Mouse (Mus musculus): ENCODE results near the gene Igsf23. TPM values are rescaled to one million over a fixed set of nuclear protein-coding genes. Genes with fewer than 3 reads are reported as not detected.

Igsf23 gene
- polyA plus RNA-seq, 1 experiment from 2014 or later: not detected

DNA sequence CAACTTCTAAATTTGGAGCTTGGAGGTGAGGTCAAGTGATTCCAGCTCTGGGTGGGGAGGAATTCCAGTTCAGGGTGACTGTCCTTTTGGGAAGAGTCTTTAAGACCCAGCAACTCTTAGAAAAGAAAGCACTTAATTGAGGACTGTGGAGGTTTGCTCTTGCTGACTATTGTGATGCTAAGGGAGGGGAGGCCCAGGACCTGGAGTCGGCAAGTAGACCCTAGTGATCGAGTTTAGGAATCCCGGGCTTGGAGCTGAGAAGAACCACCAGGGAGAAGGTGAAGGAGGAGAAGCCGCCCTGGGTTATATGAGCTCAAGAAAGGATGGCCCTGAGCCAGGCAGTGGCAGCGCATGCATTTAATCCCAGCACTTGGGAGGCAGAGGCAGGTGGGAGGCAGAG lies 22.1 kb downstream of the Igsf23 start:
- H3K4me2 ChIP-seq (ENCODE audit: low read length): no peak overlapping the region

GRCm38 (mm10) chr7:19926849-19927480 lies 23.6 kb downstream of the Igsf23 start:
- Histone ChIP-seq H3K4me2 (ENCODE audit: low read length) (no peak overlapping the region), H3K9ac (ENCODE audit: low read depth, low read length) (no peak overlapping the region), H3K36me3 (ENCODE audit: control insufficient read depth, insufficient read depth, low read length) (no peaks in the 10 kb centered on the region), H3K27ac (ENCODE audit: low read depth, low read length) (no peak overlapping the region), H3K4me3 (ENCODE audit: low read length) (no peak overlapping the region), H3K4me1 (ENCODE audit: control insufficient read depth, insufficient read depth, low read depth, low read length) (no peaks in the 10 kb centered on the region), H3K9me3 (ENCODE audit: control insufficient read depth, low read length) (no peaks in the 10 kb centered on the region), H3K27me3 (replicated peaks; ENCODE audit: control insufficient read depth, insufficient read depth, low read length) (no peaks in the 10 kb centered on the region)
- no peak for ATAC-seq
- 86% methylated on average over 2 of the region's 2 CpGs for WGBS

More for the DNA sequence above, 22.1 kb downstream of the Igsf23 start:
- no peaks in the 10 kb centered on the region for H3K27me3 ChIP-seq (replicated peaks; ENCODE audit: control insufficient read depth, insufficient read depth, low read length)
- no peaks in the 10 kb centered on the region for H3K36me3 ChIP-seq (ENCODE audit: control insufficient read depth, insufficient read depth, low read length)
- no peak overlapping the region for H3K4me3 ChIP-seq (ENCODE audit: low read length)
- WGBS: 63% methylated on average over 5 of the region's 5 CpGs
- no peaks in the 10 kb centered on the region for H3K9me3 ChIP-seq (ENCODE audit: control insufficient read depth, low read length)
- no peak overlapping the region for H3K9ac ChIP-seq (ENCODE audit: low read depth, low read length)
- ATAC-seq: no peak
- H3K27ac ChIP-seq (ENCODE audit: low read depth, low read length): no peak overlapping the region
- H3K4me1 ChIP-seq (ENCODE audit: control insufficient read depth, insufficient read depth, low read depth, low read length): no peaks in the 10 kb centered on the region; the same call in 1 of the 2 replicates

- H3K4me1 ChIP-seq (ENCODE audit: control insufficient read depth, insufficient read depth, low read depth, low read length): no peaks in the 10 kb centered on the region
- H3K36me3 ChIP-seq (ENCODE audit: control insufficient read depth, insufficient read depth, low read length): no peaks in the 10 kb centered on the region
- no peak for ATAC-seq
- H3K9me3 ChIP-seq (ENCODE audit: control insufficient read depth, low read length): no peaks in the 10 kb centered on the region
- no peak overlapping the region for H3K4me2 ChIP-seq (ENCODE audit: low read length)
- H3K27ac ChIP-seq (ENCODE audit: low read depth, low read length): no peak overlapping the region
- H3K9ac ChIP-seq (ENCODE audit: low read depth, low read length): no peak overlapping the region
- WGBS: 52% methylated on average over 1 of the region's 1 CpGs
- no peak overlapping the region for H3K4me3 ChIP-seq (ENCODE audit: low read length)
- H3K27me3 ChIP-seq (replicated peaks; ENCODE audit: control insufficient read depth, insufficient read depth, low read length): no peaks in the 10 kb centered on the region
Observed at GRCm38 (mm10) chr7:19925376-19925775, 25.2 kb downstream of the Igsf23 start.

- WGBS: 14% methylated on average over 12 of the region's 15 CpGs
- Histone ChIP-seq H3K4me1 (ENCODE audit: control insufficient read depth, insufficient read depth, low read depth, low read length) (0 out of 2 replicates have a peak, but pooled peaks cover 6% of the 10 kb centered on the region), H3K4me3 (ENCODE audit: low read length) (no peak overlapping the region), H3K27me3 (replicated peaks; ENCODE audit: control insufficient read depth, insufficient read depth, low read length) (no peaks in the 10 kb centered on the region), H3K4me2 (ENCODE audit: low read length) (peak overlapping the region; percentile 8; the same call in 1 of the 2 replicates), H3K9me3 (ENCODE audit: control insufficient read depth, low read length) (no peaks in the 10 kb centered on the region), H3K9ac (ENCODE audit: low read depth, low read length) (no peak overlapping the region), H3K36me3 (ENCODE audit: control insufficient read depth, insufficient read depth, low read length) (no peaks in the 10 kb centered on the region), H3K27ac (ENCODE audit: low read depth, low read length) (no peak overlapping the region)
- ATAC-seq: no peak
Observed at GRCm38 (mm10) chr7:19923797-19924196, 26.8 kb downstream of the Igsf23 start.

DNA sequence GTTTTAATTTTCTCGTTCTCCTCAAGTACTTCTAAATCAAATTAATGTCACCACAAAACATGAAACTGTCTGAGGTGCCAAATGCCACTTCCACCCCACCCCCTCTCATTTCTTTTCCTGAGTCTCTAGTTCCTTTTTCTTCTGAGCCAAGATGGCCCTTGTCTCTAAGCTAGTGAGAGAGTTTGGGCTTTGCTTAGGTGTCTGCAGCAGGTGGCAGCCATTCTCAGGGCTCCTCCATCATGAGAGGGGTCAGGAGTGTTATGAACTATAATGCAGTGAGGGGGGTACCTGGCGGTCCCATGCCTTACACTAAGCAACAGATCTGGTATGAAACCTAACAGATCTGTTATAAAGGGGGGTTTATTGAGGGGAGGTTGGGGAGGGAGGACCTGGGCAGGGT lies 27.2 kb downstream of the Igsf23 start:
- H3K27ac ChIP-seq (ENCODE audit: low read depth, low read length): no peak overlapping the region
- WGBS: 50% methylated on average over 2 of the region's 2 CpGs
- H3K27me3 ChIP-seq (replicated peaks; ENCODE audit: control insufficient read depth, insufficient read depth, low read length): no peaks in the 10 kb centered on the region
- H3K4me3 ChIP-seq (ENCODE audit: low read length): no peak overlapping the region
- ATAC-seq: no peak
- H3K4me1 ChIP-seq (ENCODE audit: control insufficient read depth, insufficient read depth, low read depth, low read length): 0 out of 2 replicates have a peak, but pooled peaks cover 6% of the 10 kb centered on the region
- H3K9me3 ChIP-seq (ENCODE audit: control insufficient read depth, low read length): no peaks in the 10 kb centered on the region
- no peak overlapping the region for H3K9ac ChIP-seq (ENCODE audit: low read depth, low read length)
- no peaks in the 10 kb centered on the region for H3K36me3 ChIP-seq (ENCODE audit: control insufficient read depth, insufficient read depth, low read length)
- no peak overlapping the region; the same call in 1 of the 2 replicates for H3K4me2 ChIP-seq (ENCODE audit: low read length)

DNA sequence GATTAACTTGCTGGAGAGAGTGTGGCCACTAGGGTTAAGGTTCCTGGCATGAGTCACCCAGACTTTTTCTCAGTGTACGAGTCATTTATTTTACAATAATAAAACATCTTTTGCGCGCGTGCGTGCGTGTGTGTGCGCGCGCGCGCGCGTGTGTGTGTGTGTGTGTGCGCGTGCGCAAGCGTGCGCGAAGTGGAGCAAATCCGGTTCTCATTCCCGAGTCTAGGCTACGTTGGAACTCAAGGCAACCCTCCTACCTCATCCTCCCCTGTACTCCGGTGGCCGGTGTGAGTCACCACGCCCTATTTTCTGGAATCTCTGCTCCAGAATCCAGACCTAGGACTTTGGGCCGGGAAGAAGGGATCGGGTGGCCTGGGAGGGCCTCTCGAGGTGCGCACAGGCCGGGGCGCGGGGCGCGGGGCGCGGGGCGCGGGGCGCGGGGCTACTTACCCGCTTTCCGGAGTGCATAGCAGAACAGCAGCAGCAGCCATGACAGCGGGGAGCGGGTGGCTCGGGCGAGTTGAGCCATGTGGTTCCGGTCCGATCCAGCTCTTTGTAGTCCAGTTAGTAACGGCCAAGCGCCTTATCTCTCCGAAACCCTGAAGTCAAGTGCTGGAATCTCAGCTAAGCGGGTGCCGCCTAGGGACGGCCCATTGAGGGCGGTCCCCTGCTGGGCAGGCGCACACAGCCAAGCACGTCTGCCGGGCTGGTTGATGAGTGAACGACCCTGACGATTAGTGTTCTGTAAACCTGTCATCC lies 29.9 kb downstream of the Igsf23 start, which contains the start of gene Pvr:
Pvr (minus strand) TSS at position 655 of the 756 bp plus-strand sequence.
- 0% methylated on average over 56 of the region's 60 CpGs for WGBS
- H3K4me2 ChIP-seq (ENCODE audit: low read length): peak within 1 kb of the TSS; percentile 76
- peak; percentile 89 for ATAC-seq
- H3K9me3 ChIP-seq (ENCODE audit: control insufficient read depth, low read length): no peaks in the 10 kb centered on the region
- H3K4me3 ChIP-seq (ENCODE audit: low read length): peak within 1 kb of the TSS; percentile 76
- 0 out of 2 replicates have a peak, but pooled peaks cover 6% of the 10 kb centered on the region for H3K4me1 ChIP-seq (ENCODE audit: control insufficient read depth, insufficient read depth, low read depth, low read length)
- H3K36me3 ChIP-seq (ENCODE audit: control insufficient read depth, insufficient read depth, low read length): peaks cover 14% of the 10 kb centered on the region
- peak within 1 kb of the TSS; percentile 91 for H3K27ac ChIP-seq (ENCODE audit: low read depth, low read length)
- no peaks in the 10 kb centered on the region for H3K27me3 ChIP-seq (replicated peaks; ENCODE audit: control insufficient read depth, insufficient read depth, low read length)
- peak within 1 kb of the TSS; percentile 80 for H3K9ac ChIP-seq (ENCODE audit: low read depth, low read length)

DNA sequence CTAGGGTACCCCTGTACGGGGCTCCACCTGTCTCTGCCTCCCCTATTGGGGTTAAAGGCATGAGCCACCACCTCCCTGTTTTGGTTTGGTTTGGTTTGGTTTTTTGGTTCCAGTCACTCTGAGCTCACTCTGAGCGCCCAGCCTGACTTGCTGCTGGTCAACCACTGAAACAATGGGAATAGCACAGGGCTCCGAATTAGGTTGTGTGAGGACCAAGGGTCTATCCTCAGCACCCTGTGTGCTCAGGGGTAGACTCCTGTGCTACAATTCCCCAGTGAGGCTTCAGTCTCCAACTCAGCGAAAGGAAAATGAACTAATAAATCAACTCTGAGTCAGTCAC lies 30.4 kb downstream of the Igsf23 start:
- peaks cover 14% of the 10 kb centered on the region for H3K36me3 ChIP-seq (ENCODE audit: control insufficient read depth, insufficient read depth, low read length)
- peak overlapping the region; percentile 80 for H3K9ac ChIP-seq (ENCODE audit: low read depth, low read length)
- H3K27me3 ChIP-seq (replicated peaks; ENCODE audit: control insufficient read depth, insufficient read depth, low read length): no peaks in the 10 kb centered on the region
- no peaks in the 10 kb centered on the region for H3K9me3 ChIP-seq (ENCODE audit: control insufficient read depth, low read length)
- 26% methylated on average over 4 of the region's 4 CpGs for WGBS
- 0 out of 2 replicates have a peak, but pooled peaks cover 6% of the 10 kb centered on the region for H3K4me1 ChIP-seq (ENCODE audit: control insufficient read depth, insufficient read depth, low read depth, low read length)
- H3K4me3 ChIP-seq (ENCODE audit: low read length): peak overlapping the region; percentile 76
- H3K27ac ChIP-seq (ENCODE audit: low read depth, low read length): peak overlapping the region; percentile 61; the same call in 1 of the 2 replicates
- peak; percentile 67 for ATAC-seq
- peak overlapping the region; percentile 76 for H3K4me2 ChIP-seq (ENCODE audit: low read length)

DNA sequence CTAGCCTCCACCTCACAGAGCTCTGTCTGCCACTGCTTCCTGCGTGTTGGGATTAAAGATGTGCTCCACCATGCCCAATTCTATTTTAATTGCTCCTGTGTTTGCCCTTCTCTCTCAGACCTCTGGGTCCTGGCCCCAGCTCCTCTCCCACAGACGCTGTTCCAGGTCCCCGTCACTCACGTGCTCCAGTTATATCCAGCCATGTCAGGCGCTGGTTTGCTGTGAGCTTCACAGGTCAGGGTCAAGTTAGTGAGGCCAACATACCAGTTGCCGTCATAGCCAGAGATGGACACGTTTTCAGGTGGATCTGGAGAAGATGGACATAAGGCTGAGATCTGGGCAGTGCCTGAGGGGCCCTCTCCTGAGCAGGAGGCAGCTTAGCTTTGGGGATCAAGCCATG lies 36.0 kb downstream of the Igsf23 start:
- H3K27me3 ChIP-seq (replicated peaks; ENCODE audit: control insufficient read depth, insufficient read depth, low read length): no peaks in the 10 kb centered on the region
- no peak overlapping the region for H3K27ac ChIP-seq (ENCODE audit: low read depth, low read length)
- H3K4me1 ChIP-seq (ENCODE audit: control insufficient read depth, insufficient read depth, low read depth, low read length): no peaks in the 10 kb centered on the region
- no peak for ATAC-seq
- 91% methylated on average over 7 of the region's 7 CpGs for WGBS
- H3K9me3 ChIP-seq (ENCODE audit: control insufficient read depth, low read length): no peaks in the 10 kb centered on the region
- H3K4me2 ChIP-seq (ENCODE audit: low read length): no peak overlapping the region
- H3K36me3 ChIP-seq (ENCODE audit: control insufficient read depth, insufficient read depth, low read length): peaks cover 19% of the 10 kb centered on the region
- H3K4me3 ChIP-seq (ENCODE audit: low read length): no peak overlapping the region
- H3K9ac ChIP-seq (ENCODE audit: low read depth, low read length): no peak overlapping the region
